Mouse (Mus musculus) lung, postnatal 36 days (tissue): Measurements from ENCODE around the gene Slc8b1.
A peak's percentile ranks its signal among the peaks of the same experiment; 100 is the strongest.

Experiments
- DNase-seq: peaks from one replicate; pipeline ENCODE4 v3.0.0; 2022; ENCODE audit warnings: mixed read lengths

Gene Slc8b1

GRCm38 (mm10) chr5:120568964-120569363 lies 58.0 kb downstream of the Slc8b1 start:
- no peak for DNase-seq

GRCm38 (mm10) chr5:120569791-120570190 lies 58.8 kb downstream of the Slc8b1 start:
- no peak for DNase-seq

- DNase-seq, result no peak
These were observed 59.4 kb downstream of the Slc8b1 start for GRCm38 (mm10) chr5:120570289-120570897.

GRCm38 (mm10) chr5:120571056-120571740 lies 60.2 kb downstream of the Slc8b1 start:
- DNase-seq, result no peak

GRCm38 (mm10) chr5:120574469-120575063 lies 63.6 kb downstream of the Slc8b1 start:
- DNase-seq, result no peak

- no peak for DNase-seq
These were observed 65.9 kb downstream of the Slc8b1 start for GRCm38 (mm10) chr5:120576781-120577301.

GRCm38 (mm10) chr5:120577935-120578441 lies 67.0 kb downstream of the Slc8b1 start:
- DNase-seq, result no peak

GRCm38 (mm10) chr5:120578504-120579081 lies 67.6 kb downstream of the Slc8b1 start:
- DNase-seq, result peak; percentile 71

- no peak for DNase-seq
These were observed 68.4 kb downstream of the Slc8b1 start for GRCm38 (mm10) chr5:120579211-120579897.

- DNase-seq, result no peak
These were observed 69.1 kb downstream of the Slc8b1 start for GRCm38 (mm10) chr5:120579898-120580626.

- no peak for DNase-seq
These were observed 71.0 kb downstream of the Slc8b1 start for GRCm38 (mm10) chr5:120582002-120582401.

- DNase-seq, result no peak
These were observed 72.5 kb downstream of the Slc8b1 start for GRCm38 (mm10) chr5:120583511-120583910.
